Mouse (Mus musculus): ENCODE measurements around the gene Cask. TPM values are rescaled to one million over a fixed set of nuclear protein-coding genes. Genes with fewer than 3 reads are reported as not detected.
A peak's percentile ranks its signal among the peaks of the same experiment; 100 is the strongest.

Cask gene
- polyA plus RNA-seq, 2 experiments: 20.9 to 25.4 TPM

GRCm38 (mm10) chrX:13469160-13470116 lies 381.7 kb downstream of the Cask start:
- H3K36me3 ChIP-seq (ENCODE audit: control insufficient read depth, insufficient read depth, low read length): no peaks in the 10 kb centered on the region
- no peaks in the 10 kb centered on the region for H3K9me3 ChIP-seq (ENCODE audit: control insufficient read depth, low read length)
- H3K4me3 ChIP-seq (replicated peaks; ENCODE audit: low read length): no peak overlapping the region
- H3K27ac ChIP-seq (replicated peaks; ENCODE audit: low read depth, low read length): no peak overlapping the region
- no peaks in the 10 kb centered on the region for H3K27me3 ChIP-seq (ENCODE audit: control insufficient read depth, insufficient read depth, low read length)
- DNase-seq (ENCODE audit: low spot score) (peak; percentile 13), ATAC-seq (ENCODE audit: low FRiP score, low read depth) (no peak)
- no peak overlapping the region for H3K9ac ChIP-seq (ENCODE audit: low read depth, low read length, severe bottlenecking)
- no peaks in the 10 kb centered on the region for H3K4me1 ChIP-seq (ENCODE audit: control insufficient read depth, insufficient read depth, low read length)
- 67% methylated on average over 9 of the region's 9 CpGs for WGBS
- no peak for TF ChIP-seq POLR2A (IDR thresholded peaks at IDR 0.05; ENCODE audit: borderline replicate concordance, extremely low read depth, insufficient read depth, insufficient read length)
- no peak overlapping the region for H3K4me2 ChIP-seq (replicated peaks; ENCODE audit: low read depth, low read length, severe bottlenecking)

GRCm38 (mm10) chrX:13467121-13467571 lies 384.0 kb downstream of the Cask start:
- Histone ChIP-seq H3K36me3 (ENCODE audit: control insufficient read depth, insufficient read depth, low read length) (no peaks in the 10 kb centered on the region), H3K9ac (ENCODE audit: low read depth, low read length, severe bottlenecking) (no peak overlapping the region), H3K4me2 (replicated peaks; ENCODE audit: low read depth, low read length, severe bottlenecking) (no peak overlapping the region), H3K4me3 (replicated peaks; ENCODE audit: low read length) (no peak overlapping the region), H3K27me3 (ENCODE audit: control insufficient read depth, insufficient read depth, low read length) (no peaks in the 10 kb centered on the region), H3K4me1 (ENCODE audit: control insufficient read depth, insufficient read depth, low read length) (no peaks in the 10 kb centered on the region), H3K9me3 (ENCODE audit: control insufficient read depth, low read length) (no peaks in the 10 kb centered on the region), H3K27ac (replicated peaks; ENCODE audit: low read depth, low read length) (no peak overlapping the region)
- WGBS: 74% methylated on average over 6 of the region's 6 CpGs
- no peak for TF ChIP-seq POLR2A (IDR thresholded peaks at IDR 0.05; ENCODE audit: borderline replicate concordance, extremely low read depth, insufficient read depth, insufficient read length)
- DNase-seq (ENCODE audit: low spot score) (no peak), ATAC-seq (ENCODE audit: low FRiP score, low read depth) (no peak)

Small RNA genes lying within 50 kb of the gene (microRNA-seq; reads per million reads assigned to microRNA genes)
- gene Gm25246: not detected

Other genes with a start within 250 kb of the Cask start
- gene Gpr34, start 219.3 kb downstream of the Cask start, polyA plus RNA-seq (2012; rRNA removed): 0.93 and 1.7 TPM in 2 replicates
- 3.2 TPM in 2 replicates for gene Gpr34, start 219.3 kb downstream of the Cask start, polyA plus RNA-seq (2014; fragmentation: Nextera tagmentation; extraction: Ambion mirVana)
- 0.03 TPM in 1 of 2 replicates, not detected in the other for gene Gpr82, start 190.0 kb downstream of the Cask start, polyA plus RNA-seq (2012; rRNA removed)
- 0.40 and 0.43 TPM in 2 replicates for gene Gpr82, start 190.0 kb downstream of the Cask start, polyA plus RNA-seq (2014; fragmentation: Nextera tagmentation; extraction: Ambion mirVana)

Data from limb, embryonic 14.5 days (tissue).